Mouse (Mus musculus) heart, postnatal 0 days (tissue): ENCODE data around the gene Tmem98. TPM values are rescaled to one million over a fixed set of nuclear protein-coding genes. Genes with fewer than 3 reads are reported as not detected.

ENCODE experiments used
- ATAC-seq: fragments of 200-750 bp; cut with Nextera tagmentation; 2 replicates; pipeline ENCODE4 v1.8.0; 2017; ENCODE audit warnings: low read depth, moderate number of reproducible peaks, moderate library complexity; ENCODE audit not compliant: insufficient read depth
- DNase-seq: peaks from one replicate; pipeline ENCODE4 v3.0.0-alpha.2; 2016; ENCODE audit warnings: low spot score
- H3K27ac ChIP-seq: fragments of 300-500 bp; sonication (generic); 2 replicates; pipeline ENCODE4 v1.5.1; 2014; ENCODE audit warnings: low read depth, mild to moderate bottlenecking
- H3K27me3 ChIP-seq: fragments of 300-500 bp; sonication (generic); 2 replicates; pipeline ENCODE4 v1.6.1; 2014; ENCODE audit warnings: low read length, mixed read lengths; ENCODE audit not compliant: control insufficient read depth, insufficient read depth
- H3K36me3 ChIP-seq: fragments of 300-500 bp; sonication (generic); replicated peaks from 2 replicates; pipeline ENCODE4 v1.6.1; 2014; ENCODE audit warnings: low read length, mixed read lengths; ENCODE audit not compliant: control insufficient read depth, insufficient read depth
- H3K4me1 ChIP-seq: fragments of 300-500 bp; sonication (generic); 2 replicates; pipeline ENCODE4 v1.6.1; 2014; ENCODE audit warnings: antibody characterized with exemption; ENCODE audit not compliant: control insufficient read depth, insufficient read depth
- H3K4me2 ChIP-seq: fragments of 300-500 bp; sonication (generic); 2 replicates; pipeline ENCODE4 v1.6.1; 2014; ENCODE audit warnings: low read depth, mild to moderate bottlenecking, low read length, moderate library complexity
- H3K4me3 ChIP-seq: fragments of 300-500 bp; sonication (generic); 2 replicates; pipeline ENCODE4 v1.5.1; 2014; ENCODE audit warnings: low read depth, low read length
- H3K9ac ChIP-seq: fragments of 300-500 bp; sonication (generic); replicated peaks from 2 replicates; pipeline ENCODE4 v1.6.1; 2014; ENCODE audit warnings: low read depth, low read length, mixed read lengths
- H3K9me3 ChIP-seq: fragments of 300-500 bp; sonication (generic); replicated peaks from 2 replicates; pipeline ENCODE4 v1.6.1; 2016; ENCODE audit warnings: low read length; ENCODE audit not compliant: control insufficient read depth
- CTCF ChIP-seq: IDR thresholded peaks from 2 replicates; pipeline ENCODE4 v1.5.1; 2016; ENCODE audit warnings: antibody characterized with exemption, control low read depth, low read depth
- EP300 ChIP-seq: IDR thresholded peaks from 2 replicates; pipeline ENCODE4 v1.6.1; 2016; ENCODE audit warnings: antibody characterized with exemption, low read depth
- WGBS: fragments of 180-500 bp; shearing (Covaris S2); extraction: QIAGEN DNeasy Blood & Tissue Kit; methylation state at CpG from one replicate; pipeline ENCODE4 v1.1.7; 2014; 5-methylcytosine and 5-hydroxymethylcytosine counted together
- polyA plus RNA-seq: library from polyadenylated mRNA; unstranded; fragments of >200 nt; fragmentation: Nextera tagmentation; extraction: Ambion mirVana; gene quantifications from 2 replicates; pipeline ENCODE4 v1.2.1, GENCODE M21; 2015
- total RNA-seq: library from RNA; depleted of rRNA; stranded (reverse); fragments of >200 nt; gene quantifications from 2 replicates; pipeline ENCODE4 v1.2.3, GENCODE M21; 2014; ENCODE audit warnings: low replicate concordance

Tmem98 gene
- total and polyA plus RNA-seq, 2 experiments from 2014 or later: 74.4 to 111 TPM

GRCm38 (mm10) chr11:80767320-80767617, 42.7 kb upstream of the Tmem98 start:
- DNase-seq (no peak), ATAC-seq (no peak)
- Histone ChIP-seq H3K4me1 (peaks cover 10% of the 10 kb centered on the region; the same call in 1 of the 2 replicates), H3K9me3 (no peaks in the 10 kb centered on the region), H3K9ac (no peak overlapping the region), H3K27ac (no peak overlapping the region), H3K36me3 (no peaks in the 10 kb centered on the region), H3K4me3 (no peak overlapping the region), H3K4me2 (no peak overlapping the region), H3K27me3 (no peaks in the 10 kb centered on the region)
- no peak for TF ChIP-seq EP300
- 74% methylated on average over 3 of the region's 3 CpGs for WGBS

- H3K9ac ChIP-seq: no peak overlapping the region
- no peaks in the 10 kb centered on the region for H3K27me3 ChIP-seq
- H3K4me1 ChIP-seq: peaks cover 10% of the 10 kb centered on the region; the same call in 1 of the 2 replicates
- H3K4me2 ChIP-seq: no peak overlapping the region
- 86% methylated on average over 3 of the region's 3 CpGs for WGBS
- no peak overlapping the region for H3K27ac ChIP-seq
- no peaks in the 10 kb centered on the region for H3K9me3 ChIP-seq
- no peak for TF ChIP-seq CTCF
- TF ChIP-seq EP300: no peak
- ATAC-seq: no peak
- no peaks in the 10 kb centered on the region for H3K36me3 ChIP-seq
- H3K4me3 ChIP-seq: no peak overlapping the region
- DNase-seq: no peak
Measured at GRCm38 (mm10) chr11:80771186-80771585, 38.8 kb upstream of the Tmem98 start.

- H3K9me3 ChIP-seq: no peaks in the 10 kb centered on the region
- no peaks in the 10 kb centered on the region for H3K36me3 ChIP-seq
- 80% methylated on average over 5 of the region's 5 CpGs for WGBS
- DNase-seq (no peak), ATAC-seq (no peak)
- H3K4me1 ChIP-seq: peaks cover 4% of the 10 kb centered on the region; the same call in 1 of the 2 replicates
- TF ChIP-seq EP300: no peak
- TF ChIP-seq CTCF: no peak
- H3K27ac ChIP-seq: no peak overlapping the region
- no peak overlapping the region for H3K4me2 ChIP-seq
- H3K9ac ChIP-seq: no peak overlapping the region
- H3K27me3 ChIP-seq: no peaks in the 10 kb centered on the region
- H3K4me3 ChIP-seq: no peak overlapping the region
Measured at GRCm38 (mm10) chr11:80771596-80772250, 38.3 kb upstream of the Tmem98 start.

GRCm38 (mm10) chr11:80772595-80773210, 37.3 kb upstream of the Tmem98 start:
- Histone ChIP-seq H3K9ac (no peak overlapping the region), H3K27me3 (no peaks in the 10 kb centered on the region), H3K9me3 (no peaks in the 10 kb centered on the region), H3K27ac (no peak overlapping the region), H3K4me1 (no peaks in the 10 kb centered on the region), H3K36me3 (no peaks in the 10 kb centered on the region), H3K4me2 (no peak overlapping the region), H3K4me3 (no peak overlapping the region)
- ATAC-seq (no peak), DNase-seq (no peak)
- 41% methylated on average over 6 of the region's 6 CpGs for WGBS
- no peak for TF ChIP-seq CTCF
- TF ChIP-seq EP300: no peak

- Histone ChIP-seq H3K27ac (no peak overlapping the region), H3K36me3 (no peaks in the 10 kb centered on the region), H3K4me2 (no peak overlapping the region), H3K4me1 (no peaks in the 10 kb centered on the region), H3K4me3 (no peak overlapping the region), H3K9me3 (no peaks in the 10 kb centered on the region), H3K9ac (no peak overlapping the region), H3K27me3 (no peaks in the 10 kb centered on the region)
- 43% methylated on average over 3 of the region's 3 CpGs for WGBS
- DNase-seq: no peak
- TF ChIP-seq CTCF: no peak
- TF ChIP-seq EP300: no peak
- no peak for ATAC-seq
Measured at GRCm38 (mm10) chr11:80775535-80775934, 34.4 kb upstream of the Tmem98 start.

- no peaks in the 10 kb centered on the region for H3K27me3 ChIP-seq
- no peaks in the 10 kb centered on the region for H3K4me1 ChIP-seq
- TF ChIP-seq CTCF (peak; percentile 14; the same call in 1 of the 2 replicates), EP300 (no peak)
- DNase-seq (no peak), ATAC-seq (no peak)
- H3K36me3 ChIP-seq: no peaks in the 10 kb centered on the region
- H3K4me2 ChIP-seq: no peak overlapping the region
- H3K9me3 ChIP-seq: no peaks in the 10 kb centered on the region
- no peak overlapping the region for H3K9ac ChIP-seq
- H3K27ac ChIP-seq: no peak overlapping the region
- WGBS: 76% methylated on average over 2 of the region's 2 CpGs
- no peak overlapping the region for H3K4me3 ChIP-seq
Measured at GRCm38 (mm10) chr11:80777708-80778107, 32.3 kb upstream of the Tmem98 start.
